Mouse (Mus musculus) spleen, adult 12 weeks (tissue): Measurements from ENCODE around the gene Mief1.

Source experiments
- DNase-seq: peaks from one replicate; pipeline ENCODE4 v3.0.0; 2022; ENCODE audit warnings: low spot score

Gene Mief1

DNA sequence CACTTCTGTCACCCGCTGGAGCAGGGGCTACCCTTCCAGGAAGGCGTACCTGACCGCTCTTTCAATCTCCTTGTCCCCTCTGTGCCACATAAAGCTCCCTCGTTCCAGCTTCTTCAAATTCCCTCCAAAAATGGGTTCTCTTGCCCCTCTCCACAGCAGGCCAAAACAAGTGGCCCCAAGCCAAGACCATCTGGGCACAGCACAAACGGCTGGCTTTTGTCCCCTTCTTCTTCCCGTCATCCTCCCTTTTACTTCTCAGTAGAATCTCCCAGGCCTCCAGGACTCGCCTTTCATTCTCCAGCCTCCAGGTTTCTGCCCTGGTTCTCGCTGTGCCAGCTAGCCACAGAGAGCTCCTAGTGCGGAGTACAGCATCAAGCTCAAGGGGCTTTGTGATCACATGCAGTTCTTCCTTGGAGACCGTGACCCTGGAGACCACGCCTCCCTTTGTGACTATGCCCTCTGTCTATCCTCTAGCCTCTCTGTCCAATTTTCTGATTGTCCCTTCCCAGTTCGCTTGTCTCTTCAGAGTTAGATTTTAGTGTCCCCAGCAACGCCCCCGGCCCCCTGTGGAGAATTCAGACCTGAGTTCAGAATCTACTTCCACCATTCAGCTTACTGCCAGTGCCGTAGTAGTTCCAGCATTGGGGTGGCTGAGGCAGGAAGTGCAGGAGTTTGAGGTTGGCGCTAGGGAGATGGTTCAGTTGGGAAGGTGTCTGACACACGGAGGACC is 5.6 kb upstream of the Mief1 start:
- DNase-seq, result no peak

DNA sequence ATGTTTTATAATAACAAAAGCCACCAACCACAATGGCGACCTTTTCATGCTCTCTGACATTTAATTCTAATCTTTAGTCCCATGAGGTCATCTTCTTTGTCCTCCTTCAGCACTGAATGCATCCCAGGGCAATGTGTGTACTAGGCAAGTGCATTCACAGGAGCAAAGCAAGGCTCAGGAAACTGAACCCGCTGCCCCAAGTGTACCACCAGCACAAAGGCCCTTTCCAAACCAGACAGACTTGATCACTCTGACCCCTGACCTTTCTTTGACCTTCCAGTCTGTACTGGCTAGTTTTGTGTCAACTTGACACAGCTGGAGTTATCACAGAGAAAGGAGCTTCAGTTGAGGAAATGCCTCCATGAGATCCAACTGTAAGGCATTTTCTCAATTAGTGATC is 1.5 kb upstream of the Mief1 start:
- DNase-seq, result no peak

GRCm38 (mm10) chr15:80233053-80233452 is 765 bp upstream of the Mief1 start:
- no peak for DNase-seq

DNA sequence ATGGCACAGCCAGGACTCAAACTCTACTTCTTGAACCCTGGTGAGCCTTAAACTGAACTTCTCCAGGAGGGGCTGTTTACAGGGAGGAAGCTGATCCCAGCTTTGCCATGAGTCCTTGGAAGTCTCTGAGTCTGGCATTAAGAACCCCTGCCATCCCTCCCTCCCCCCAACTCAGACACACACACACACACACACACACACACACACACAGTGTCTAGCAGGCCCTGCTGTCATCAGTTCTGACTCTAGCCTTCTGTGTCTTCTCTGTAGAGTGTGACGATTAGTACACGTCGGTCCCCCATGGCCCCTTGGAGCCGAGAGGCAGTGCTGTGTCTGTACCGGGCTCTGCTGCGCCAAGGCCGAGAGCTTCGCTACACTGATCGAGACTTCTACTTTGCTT is 1.7 kb downstream of the Mief1 start, which contains the start of gene AC140267.1:
AC140267.1 (plus strand) TSS at position 301 of the 400 bp plus-strand sequence.
- DNase-seq, result no peak

GRCm38 (mm10) chr15:80248135-80248534 is 14.3 kb downstream of the Mief1 start:
- DNase-seq, result no peak

GRCm38 (mm10) chr15:80248596-80248995 is 14.8 kb downstream of the Mief1 start:
- DNase-seq, result no peak

- DNase-seq, result no peak
These were observed 15.9 kb downstream of the Mief1 start for GRCm38 (mm10) chr15:80249672-80250071.

DNA sequence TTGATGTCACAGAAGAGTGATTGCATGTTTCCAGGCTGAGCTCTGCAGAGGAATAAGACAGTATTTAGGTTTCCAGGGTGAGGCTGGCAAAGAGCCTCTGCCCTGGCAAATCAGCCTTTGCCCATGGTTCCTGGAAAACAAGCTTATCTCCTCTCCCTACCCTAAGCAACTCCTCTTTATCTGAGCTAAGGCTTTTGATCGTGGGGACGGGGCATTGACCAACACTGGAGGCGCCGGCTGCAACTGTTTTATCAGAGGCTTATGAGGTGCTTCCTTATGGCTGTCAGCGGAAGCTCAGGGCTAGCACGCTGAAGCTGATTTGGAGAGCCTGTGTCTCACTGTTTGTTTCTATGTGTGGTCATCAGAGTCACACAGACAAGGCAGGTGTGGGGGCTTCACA is 16.8 kb downstream of the Mief1 start:
- no peak for DNase-seq

DNA sequence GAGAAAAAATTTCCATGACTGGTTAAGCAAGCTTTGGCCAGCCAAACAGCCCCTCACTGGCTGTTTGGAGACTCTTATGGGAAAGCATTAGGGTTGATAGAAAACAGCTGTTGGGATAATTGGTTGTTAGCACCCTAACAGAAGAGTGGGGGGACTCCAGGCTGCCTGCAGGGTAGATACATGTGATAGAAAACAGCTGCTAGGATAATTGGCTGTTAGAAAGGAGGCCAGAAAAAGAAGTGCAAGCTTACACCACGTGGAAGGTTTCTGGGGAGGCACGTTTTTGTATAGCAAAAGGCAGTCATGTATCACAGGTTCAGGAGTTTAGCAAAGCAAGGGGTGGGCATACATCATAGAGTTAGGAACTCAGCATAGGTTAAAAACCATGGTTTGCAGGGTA is 19.7 kb downstream of the Mief1 start:
- no peak for DNase-seq

DNA sequence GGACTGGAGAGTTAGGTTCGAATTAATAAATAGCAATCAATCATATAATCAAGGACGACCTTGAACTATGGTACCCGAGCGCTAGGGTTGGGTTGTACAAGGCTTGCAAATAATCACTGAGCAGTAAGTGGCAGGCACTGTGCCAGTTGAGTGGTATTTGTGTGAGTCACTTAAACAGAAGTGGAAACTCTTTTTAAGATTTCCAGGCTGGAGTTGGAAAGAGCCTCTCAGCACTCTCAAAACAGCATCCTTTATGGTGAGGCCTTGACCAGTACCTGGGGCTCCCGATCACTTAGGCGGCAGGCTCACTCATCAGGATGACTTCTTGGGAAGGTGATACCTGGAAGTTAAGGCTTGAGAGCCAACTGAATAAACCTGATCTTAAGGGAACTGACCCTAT is 20.4 kb downstream of the Mief1 start:
- DNase-seq, result no peak

DNA sequence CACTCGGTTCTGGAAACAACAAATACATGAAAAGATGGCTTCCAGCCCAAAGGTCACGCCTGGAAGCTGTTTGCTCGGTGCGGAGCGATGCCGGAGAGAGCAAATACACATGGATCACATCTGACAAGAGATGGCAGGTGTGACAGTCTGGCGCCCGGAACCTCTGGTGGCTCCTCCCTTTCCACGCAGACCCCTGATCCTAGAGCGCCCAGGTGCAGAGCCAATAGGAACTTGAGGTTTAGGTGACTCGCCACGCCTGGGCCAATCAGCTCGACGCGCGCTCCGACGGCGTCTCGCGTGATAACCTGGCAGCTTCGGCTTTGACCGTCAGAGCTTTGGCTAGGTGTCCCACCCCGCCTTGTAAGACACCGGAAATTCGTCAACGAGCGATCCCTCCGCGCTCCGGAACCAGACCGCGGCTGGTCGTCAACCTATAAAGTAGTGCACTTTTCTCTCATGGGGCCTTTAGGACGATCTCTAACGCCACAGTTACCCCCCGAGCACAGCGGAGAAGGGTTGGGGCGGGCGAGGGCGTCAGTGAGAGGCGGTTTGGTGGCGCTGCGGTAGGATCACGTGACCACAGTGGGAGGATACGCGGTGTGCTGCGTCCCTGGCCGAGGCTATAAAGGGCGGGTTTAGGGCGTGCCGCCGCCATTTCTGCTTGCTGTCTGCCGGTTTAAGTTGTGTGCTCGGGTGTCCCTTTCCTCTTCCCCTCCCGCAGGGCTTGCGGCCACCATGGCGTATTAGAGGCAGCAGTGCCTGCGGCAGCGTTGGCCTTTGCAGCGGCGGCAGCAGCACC is 21.2 kb downstream of the Mief1 start, which contains the start of gene Atf4:
Atf4 (plus strand) TSS at position 338 of the 799 bp plus-strand sequence.
- DNase-seq, result peak; percentile 97

- DNase-seq, result peak; percentile 71
These were observed 21.9 kb downstream of the Mief1 start for GRCm38 (mm10) chr15:80255646-80256121.

DNA sequence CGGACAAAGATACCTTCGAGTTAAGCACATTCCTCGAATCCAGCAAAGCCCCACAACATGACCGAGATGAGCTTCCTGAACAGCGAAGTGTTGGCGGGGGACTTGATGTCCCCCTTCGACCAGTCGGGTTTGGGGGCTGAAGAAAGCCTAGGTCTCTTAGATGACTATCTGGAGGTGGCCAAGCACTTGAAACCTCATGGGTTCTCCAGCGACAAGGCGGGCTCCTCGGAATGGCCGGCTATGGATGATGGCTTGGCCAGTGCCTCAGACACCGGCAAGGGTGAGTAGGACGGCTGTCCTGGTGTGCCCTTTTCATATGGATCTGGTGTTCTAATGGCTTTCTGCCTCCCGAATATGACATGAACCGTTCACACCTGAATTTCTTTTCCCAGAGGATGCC is 22.4 kb downstream of the Mief1 start:
- no peak for DNase-seq

DNA sequence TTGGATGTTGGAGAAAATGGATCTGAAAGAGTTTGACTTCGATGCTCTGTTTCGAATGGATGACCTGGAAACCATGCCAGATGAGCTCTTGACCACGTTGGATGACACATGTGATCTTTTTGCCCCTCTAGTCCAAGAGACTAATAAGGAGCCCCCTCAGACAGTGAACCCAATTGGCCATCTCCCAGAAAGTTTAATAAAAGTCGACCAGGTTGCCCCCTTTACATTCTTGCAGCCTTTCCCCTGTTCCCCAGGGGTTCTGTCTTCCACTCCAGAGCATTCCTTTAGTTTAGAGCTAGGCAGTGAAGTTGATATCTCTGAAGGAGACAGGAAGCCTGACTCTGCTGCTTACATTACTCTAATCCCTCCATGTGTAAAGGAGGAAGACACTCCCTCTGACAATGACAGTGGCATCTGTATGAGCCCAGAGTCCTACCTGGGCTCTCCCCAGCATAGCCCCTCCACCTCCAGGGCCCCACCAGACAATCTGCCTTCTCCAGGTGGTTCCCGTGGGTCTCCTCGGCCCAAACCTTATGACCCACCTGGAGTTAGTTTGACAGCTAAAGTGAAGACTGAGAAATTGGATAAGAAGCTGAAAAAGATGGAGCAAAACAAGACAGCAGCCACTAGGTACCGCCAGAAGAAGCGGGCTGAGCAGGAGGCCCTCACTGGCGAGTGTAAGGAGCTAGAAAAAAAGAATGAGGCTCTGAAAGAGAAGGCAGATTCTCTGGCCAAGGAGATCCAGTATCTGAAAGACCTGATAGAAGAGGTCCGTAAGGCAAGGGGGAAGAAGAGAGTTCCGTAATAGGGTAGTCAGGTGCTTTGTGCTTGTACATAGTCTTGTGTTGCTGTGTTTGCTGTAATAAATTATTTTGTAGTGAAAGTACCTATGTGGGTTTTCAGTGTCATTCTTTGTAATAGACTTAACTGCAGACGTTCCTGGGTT is 23.1 kb downstream of the Mief1 start:
- DNase-seq, result no peak

GRCm38 (mm10) chr15:80257602-80258239 is 23.9 kb downstream of the Mief1 start:
- no peak for DNase-seq

DNA sequence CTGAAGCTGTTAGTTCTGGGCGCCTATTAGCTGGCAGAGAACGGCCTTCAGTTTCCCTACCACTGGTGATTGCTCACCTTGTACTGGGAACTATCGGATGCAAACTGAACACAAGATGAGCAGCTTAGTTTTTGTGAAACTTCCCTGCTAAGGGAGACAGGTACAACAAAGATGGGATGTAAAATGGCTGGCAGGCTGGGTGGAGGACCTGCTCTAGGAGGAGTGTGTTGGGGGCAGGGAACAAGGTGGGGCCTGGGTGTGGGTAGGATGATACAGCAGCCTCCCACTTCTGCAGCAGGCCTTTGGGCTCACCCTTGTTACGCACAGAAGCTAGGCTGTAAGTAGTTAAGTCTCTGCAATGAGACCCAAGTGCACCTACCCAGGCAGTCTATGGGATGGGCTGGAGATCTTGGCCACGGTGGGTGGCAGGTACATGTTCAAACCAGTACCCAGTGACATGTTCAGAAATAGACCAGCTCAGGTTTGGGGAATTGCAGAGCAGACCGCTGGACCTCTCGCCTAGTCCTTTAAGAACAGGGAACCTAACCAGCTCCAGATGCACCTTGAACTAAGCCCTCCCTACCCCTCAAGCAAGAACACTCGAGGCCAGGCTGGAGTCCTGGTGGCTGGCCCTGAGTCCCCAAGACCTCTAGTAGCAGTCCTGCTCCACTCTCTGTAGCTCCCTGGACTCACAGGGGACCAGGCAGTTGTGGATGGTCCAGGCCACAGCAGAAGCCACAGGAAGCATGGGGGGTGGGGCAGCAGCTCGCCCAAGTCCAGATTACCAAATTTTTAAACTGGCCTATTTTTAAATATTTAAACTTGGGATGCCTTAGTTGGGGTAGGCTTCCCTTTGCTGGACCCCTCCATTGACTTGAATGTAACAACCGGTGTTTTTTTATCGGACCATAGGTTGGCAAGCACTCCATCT is 24.7 kb downstream of the Mief1 start:
- DNase-seq, result peak; percentile 63

DNA sequence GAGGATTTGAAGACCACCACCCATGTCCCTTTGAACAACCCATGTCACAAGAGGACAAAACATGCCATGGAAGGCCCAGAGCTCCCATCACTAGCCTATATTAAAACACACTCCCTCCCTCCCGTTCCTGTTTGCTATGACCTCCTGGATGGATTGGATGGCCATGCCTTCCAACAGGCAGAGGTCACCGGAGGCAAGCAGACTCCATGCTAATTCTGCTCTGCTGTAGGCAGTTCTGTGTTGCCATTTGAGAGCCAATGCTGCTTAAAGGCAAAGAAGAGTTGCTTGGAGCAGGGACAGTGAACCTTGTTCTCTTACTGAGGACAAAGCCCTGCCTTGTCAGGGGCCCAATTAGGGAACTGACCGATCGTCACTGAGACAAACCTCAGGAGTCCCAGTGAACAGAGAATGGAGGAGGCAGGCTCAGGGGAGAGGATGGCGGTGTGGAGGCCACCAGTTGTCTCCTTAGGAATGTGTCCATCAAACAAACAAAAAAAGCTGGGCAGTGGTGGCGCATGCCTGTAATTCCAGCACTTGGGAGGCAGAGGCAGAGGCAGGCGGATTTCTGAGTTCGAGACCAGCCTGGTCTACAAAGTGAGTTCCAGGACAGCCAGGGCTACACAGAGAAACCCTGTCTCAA is 25.7 kb downstream of the Mief1 start:
- DNase-seq, result no peak

GRCm38 (mm10) chr15:80260677-80261076 is 26.9 kb downstream of the Mief1 start:
- peak; percentile 77 for DNase-seq

- no peak for DNase-seq
These were observed 27.3 kb downstream of the Mief1 start for GRCm38 (mm10) chr15:80261100-80261499.
